Mouse (Mus musculus) 3134 (cell line): ENCODE measurements around the gene Spag9.

Source experiments
- DNase-seq: peaks from one replicate; pipeline ENCODE4 v3.0.0-alpha.2; 2011; ENCODE audit warnings: low spot score; ENCODE audit not compliant: insufficient read length; ENCODE audit errors: extremely low read depth

Gene Spag9

GRCm38 (mm10) chr11:94148931-94149491, 153.1 kb downstream of the Spag9 start:
- DNase-seq = no peak

- DNase-seq = no peak
Measured at GRCm38 (mm10) chr11:94149509-94150259, 153.8 kb downstream of the Spag9 start.

GRCm38 (mm10) chr11:94150519-94151470, 154.9 kb downstream of the Spag9 start:
- DNase-seq = no peak

- no peak for DNase-seq
Measured at GRCm38 (mm10) chr11:94154201-94154600, 158.3 kb downstream of the Spag9 start.

GRCm38 (mm10) chr11:94158521-94158920, 162.6 kb downstream of the Spag9 start:
- DNase-seq = peak; percentile 65

GRCm38 (mm10) chr11:94159066-94159880, 163.4 kb downstream of the Spag9 start:
- peak; percentile 74 for DNase-seq

- no peak for DNase-seq
Measured at GRCm38 (mm10) chr11:94159911-94160415, 164.1 kb downstream of the Spag9 start.

GRCm38 (mm10) chr11:94160443-94161266, 164.8 kb downstream of the Spag9 start:
- DNase-seq = peak; percentile 88

GRCm38 (mm10) chr11:94161267-94161646, 165.4 kb downstream of the Spag9 start:
- DNase-seq = peak; percentile 67

GRCm38 (mm10) chr11:94161867-94162581, 166.1 kb downstream of the Spag9 start:
- DNase-seq = no peak

- DNase-seq = peak; percentile 28
Measured at GRCm38 (mm10) chr11:94163005-94163767, 167.3 kb downstream of the Spag9 start.

GRCm38 (mm10) chr11:94165745-94166144, 169.9 kb downstream of the Spag9 start:
- DNase-seq = no peak

GRCm38 (mm10) chr11:94168238-94168637, 172.3 kb downstream of the Spag9 start:
- no peak for DNase-seq

- DNase-seq = no peak
Measured at GRCm38 (mm10) chr11:94169596-94169995, 173.7 kb downstream of the Spag9 start.

GRCm38 (mm10) chr11:94171691-94172090, 175.8 kb downstream of the Spag9 start:
- DNase-seq = no peak

GRCm38 (mm10) chr11:94172186-94172585, 176.3 kb downstream of the Spag9 start:
- DNase-seq = no peak

- DNase-seq = no peak
Measured at GRCm38 (mm10) chr11:94173726-94174146, 177.8 kb downstream of the Spag9 start.

- DNase-seq = peak; percentile 30
Measured at GRCm38 (mm10) chr11:94175288-94175687, 179.4 kb downstream of the Spag9 start.
